Mouse (Mus musculus) spleen, adult 2 months (tissue): Measurements from ENCODE around the gene Npas1. TPM values are rescaled to one million over a fixed set of nuclear protein-coding genes. Genes with fewer than 3 reads are reported as not detected.

ENCODE experiments used
- DNase-seq, 2 experiments: peaks; one replicate each; pipeline versions ENCODE4 v3.0.0 to v3.0.0-alpha.2; 2012 to 2021; ENCODE audit warnings: low spot score in 2 of 2, low read depth in 1 of 2
- H3K27ac ChIP-seq: fragments of 200-500 bp; 2 replicates; pipeline ENCODE4 v1.5.1; 2012; ENCODE audit warnings: low read length, inconsistent platforms; ENCODE audit not compliant: insufficient read depth
- H3K27me3 ChIP-seq: fragments of 200-500 bp; 2 replicates; pipeline ENCODE4 v1.6.1; 2012; ENCODE audit warnings: mild to moderate bottlenecking, moderate library complexity, low read length, inconsistent platforms; ENCODE audit not compliant: control insufficient read depth, insufficient read depth
- H3K36me3 ChIP-seq: fragments of 200-500 bp; 2 replicates; pipeline ENCODE4 v1.6.1; 2012; ENCODE audit warnings: mild to moderate bottlenecking, low read length, inconsistent platforms; ENCODE audit not compliant: control insufficient read depth, insufficient read depth
- H3K4me1 ChIP-seq: fragments of 200-500 bp; 2 replicates; pipeline ENCODE4 v1.6.1; 2011; ENCODE audit warnings: inconsistent platforms; ENCODE audit not compliant: control insufficient read depth, insufficient read depth, insufficient read length
- H3K4me3 ChIP-seq: fragments of 200-500 bp; 2 replicates; pipeline ENCODE4 v1.5.1; 2011; ENCODE audit warnings: mild to moderate bottlenecking, inconsistent platforms; ENCODE audit not compliant: insufficient read depth, insufficient read length; ENCODE audit errors: extremely low read depth
- CTCF ChIP-seq: fragments of 200-500 bp; IDR thresholded peaks from 2 replicates; pipeline ENCODE4 v1.5.1; 2011; ENCODE audit warnings: mild to moderate bottlenecking, inconsistent platforms; ENCODE audit not compliant: insufficient read depth, insufficient read length, insufficient replicate concordance; ENCODE audit errors: extremely low read depth
- POLR2A ChIP-seq: fragments of 200-500 bp; IDR thresholded peaks from 2 replicates; pipeline ENCODE4 v1.6.1; 2011; ENCODE audit warnings: low read depth, low read length, inconsistent platforms
- WGBS: fragments of 180-500 bp; shearing (Covaris S2); methylation state at CpG from one replicate; pipeline ENCODE4 v1.1.7; 2018; 5-methylcytosine and 5-hydroxymethylcytosine counted together
- polyA plus RNA-seq: library from polyadenylated mRNA; depleted of rRNA; stranded (reverse); fragments of >200 nt; gene quantifications from 2 replicates; pipeline ENCODE4 v1.2.3, GENCODE M21; 2012

Gene Npas1
- polyA plus RNA-seq, 1 experiment = not detected

- no peak for TF ChIP-seq CTCF
- no peak for TF ChIP-seq POLR2A
- no peak overlapping the region for H3K27ac ChIP-seq
- no peak overlapping the region for H3K4me3 ChIP-seq
- no peak for DNase-seq
- 89% methylated on average over 3 of the region's 3 CpGs for WGBS
- H3K27me3 ChIP-seq = no peaks in the 10 kb centered on the region
- peaks cover 2% of the 10 kb centered on the region; the same call in 1 of the 2 replicates for H3K36me3 ChIP-seq
- no peaks in the 10 kb centered on the region for H3K4me1 ChIP-seq
Measured at GRCm38 (mm10) chr7:16505226-16505593, 27.7 kb upstream of the Npas1 start.

GRCm38 (mm10) chr7:16504573-16505225 is 27.2 kb upstream of the Npas1 start:
- no peak for DNase-seq
- TF ChIP-seq CTCF (no peak), POLR2A (no peak)
- WGBS = 92% methylated on average over 2 of the region's 2 CpGs
- Histone ChIP-seq H3K4me3 (no peak overlapping the region), H3K27me3 (no peaks in the 10 kb centered on the region), H3K36me3 (peaks cover 2% of the 10 kb centered on the region; the same call in 1 of the 2 replicates), H3K4me1 (no peaks in the 10 kb centered on the region), H3K27ac (no peak overlapping the region)

GRCm38 (mm10) chr7:16501571-16501970 is 24.0 kb upstream of the Npas1 start:
- no peak for DNase-seq
- peaks cover 12% of the 10 kb centered on the region for H3K36me3 ChIP-seq
- H3K4me3 ChIP-seq = no peak overlapping the region
- WGBS = 94% methylated on average over 4 of the region's 4 CpGs
- H3K4me1 ChIP-seq = no peaks in the 10 kb centered on the region
- H3K27ac ChIP-seq = no peak overlapping the region
- TF ChIP-seq POLR2A (no peak), CTCF (no peak)
- H3K27me3 ChIP-seq = no peaks in the 10 kb centered on the region

- no peak for TF ChIP-seq POLR2A
- no peak for TF ChIP-seq CTCF
- no peaks in the 10 kb centered on the region for H3K27me3 ChIP-seq
- no peak overlapping the region for H3K27ac ChIP-seq
- no peak overlapping the region for H3K4me3 ChIP-seq
- no peak for DNase-seq
- H3K36me3 ChIP-seq = peaks cover 13% of the 10 kb centered on the region
- WGBS = 96% methylated on average over 6 of the region's 6 CpGs
- no peaks in the 10 kb centered on the region for H3K4me1 ChIP-seq
Measured at GRCm38 (mm10) chr7:16499671-16500104, 22.2 kb upstream of the Npas1 start.

- H3K4me1 ChIP-seq = no peaks in the 10 kb centered on the region
- peaks cover 12% of the 10 kb centered on the region for H3K36me3 ChIP-seq
- TF ChIP-seq CTCF = no peak
- TF ChIP-seq POLR2A = no peak
- WGBS = 87% methylated on average over 3 of the region's 3 CpGs
- H3K27ac ChIP-seq = no peak overlapping the region
- no peak overlapping the region for H3K4me3 ChIP-seq
- no peak for DNase-seq
- H3K27me3 ChIP-seq = no peaks in the 10 kb centered on the region
Measured at GRCm38 (mm10) chr7:16496260-16496659, 18.7 kb upstream of the Npas1 start.

- DNase-seq = peak in 1 of 2 experiments; percentile 31
- WGBS = 54% methylated on average over 2 of the region's 2 CpGs
- no peak overlapping the region for H3K27ac ChIP-seq
- no peak for TF ChIP-seq POLR2A
- no peak for TF ChIP-seq CTCF
- H3K27me3 ChIP-seq = no peaks in the 10 kb centered on the region
- H3K36me3 ChIP-seq = peaks cover 11% of the 10 kb centered on the region
- H3K4me1 ChIP-seq = no peaks in the 10 kb centered on the region
- no peak overlapping the region for H3K4me3 ChIP-seq
Measured at GRCm38 (mm10) chr7:16493361-16493760, 15.8 kb upstream of the Npas1 start.

- 65% methylated on average over 3 of the region's 3 CpGs for WGBS
Measured at GRCm38 (mm10) chr7:16492211-16492610, 14.7 kb upstream of the Npas1 start.

More at GRCm38 (mm10) chr7:16492211-16492610, 14.7 kb upstream of the Npas1 start:
- no peaks in the 10 kb centered on the region for H3K4me1 ChIP-seq
- H3K36me3 ChIP-seq = peaks cover 5% of the 10 kb centered on the region
- no peak for DNase-seq
- no peak overlapping the region for H3K4me3 ChIP-seq
- H3K27ac ChIP-seq = no peak overlapping the region
- no peaks in the 10 kb centered on the region for H3K27me3 ChIP-seq
- no peak for TF ChIP-seq CTCF
- TF ChIP-seq POLR2A = no peak
